Mouse (Mus musculus): ENCODE results near the gene Ikbkg.
"Not testable (repeated sequence)": the region's sequence is repeated elsewhere in the genome, so short reads cannot be mapped to it uniquely, and the experiment has no call there.

Gene Ikbkg

DNA sequence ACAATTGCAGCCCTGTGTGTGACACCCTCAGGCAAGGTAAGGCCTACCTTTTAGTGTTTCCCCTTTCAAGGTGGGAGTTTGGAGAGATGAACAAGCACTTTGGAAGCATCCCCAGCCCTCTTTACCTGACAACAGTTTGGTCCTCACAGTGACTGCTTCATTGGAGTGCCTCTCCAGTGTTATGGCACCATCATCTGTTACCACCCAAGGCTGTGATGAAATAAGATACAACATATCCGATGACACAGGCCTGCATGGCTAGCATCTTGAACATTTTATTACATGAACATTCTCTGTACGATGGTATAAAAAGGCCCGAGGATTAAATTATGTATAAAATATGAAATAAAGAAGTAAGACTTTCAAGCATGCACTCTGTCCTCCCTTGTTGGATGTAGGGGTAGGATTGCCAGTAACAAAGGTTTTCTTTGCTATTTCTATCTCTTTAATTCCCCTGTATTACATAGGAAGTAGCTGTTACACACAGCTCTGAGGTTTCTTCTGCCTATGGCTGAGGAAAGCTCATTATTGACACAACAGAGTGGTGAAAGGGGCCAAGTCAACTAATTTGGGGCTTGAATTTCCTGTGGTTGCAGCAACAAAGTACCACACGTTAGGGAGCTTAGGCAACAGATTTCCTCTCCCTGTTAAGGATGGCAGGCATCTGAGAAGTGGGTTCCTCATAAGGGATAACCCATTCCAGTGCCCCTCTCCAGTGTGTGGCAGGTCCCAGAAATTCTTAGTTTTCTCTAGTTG is 58.2 kb downstream of the Ikbkg start:
- no peak for DNase-seq

DNA sequence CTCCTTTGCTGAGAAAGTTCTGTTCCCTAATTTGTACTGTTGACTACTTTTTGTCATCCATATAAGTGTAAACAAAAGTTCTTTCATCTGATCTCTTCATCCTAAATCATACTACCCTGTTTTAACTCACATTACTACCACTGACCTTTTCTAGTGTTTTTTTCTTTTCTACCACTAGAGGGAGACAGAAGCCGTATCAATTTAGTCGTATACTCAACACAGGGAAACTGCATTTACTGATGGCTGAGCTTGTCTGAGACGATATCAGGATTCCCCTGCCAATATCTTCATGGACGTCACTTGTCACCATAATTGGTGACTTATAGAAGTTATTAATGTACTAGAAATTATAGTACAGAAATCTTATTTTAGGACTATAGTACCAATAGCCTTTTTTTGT is 59.7 kb downstream of the Ikbkg start:
- no peak for DNase-seq

GRCm38 (mm10) chrX:74481349-74481885 is 88.3 kb downstream of the Ikbkg start, which contains the start of gene Gm6880:
Gene Gm6880 (minus strand): TSS chrX:74481399.
- DNase-seq: not testable (repeated sequence)

DNA sequence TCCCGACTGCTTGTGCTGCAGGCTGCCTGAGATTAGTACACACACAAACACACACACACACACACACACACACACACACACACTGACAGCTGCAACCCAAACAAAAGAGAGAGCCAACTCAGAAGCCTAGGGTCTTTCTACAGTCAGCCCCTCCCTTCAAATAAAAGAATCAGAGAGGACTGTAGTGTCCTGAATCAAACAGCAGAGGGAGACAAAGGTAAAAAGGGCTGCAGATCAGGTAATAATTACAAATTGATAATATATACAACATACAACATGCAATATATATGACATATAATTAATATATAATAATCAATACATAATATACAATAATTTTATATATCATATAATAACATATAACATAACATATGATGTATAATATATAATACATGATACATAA is 104.0 kb downstream of the Ikbkg start:
- DNase-seq: no peak
